Mouse (Mus musculus): ENCODE measurements at regions not wholly inside any gene's neighbourhood (a gene's known extent, or its start where the extent isn't known, plus 50 kb on each side); places are given as distances from the start of the nearest gene placed in this dataset.

- TF ChIP-seq CTCF (IDR thresholded peaks at IDR 0.05; ENCODE audit: borderline replicate concordance, control insufficient read depth, extremely low read depth, insufficient read depth, low read length, poor library complexity) (no peak), POLR2A (IDR thresholded peaks at IDR 0.05; ENCODE audit: control insufficient read depth, extremely low read depth, insufficient read depth, low read length, poor library complexity) (no peak)
- DNase-seq: no peak
Measured at GRCm38 (mm10) chr3:149171766-149172165, 181.4 kb upstream of the Adgrl2 start.

GRCm38 (mm10) chr3:149170191-149170590, 179.8 kb upstream of the Adgrl2 start:
- Histone ChIP-seq H3K27ac (ENCODE audit: control insufficient read depth, insufficient read depth, low read length) (no peak overlapping the region), H3K4me3 (ENCODE audit: control insufficient read depth, insufficient read depth, low read length) (no peak overlapping the region), H3K27me3 (ENCODE audit: control insufficient read depth, insufficient read depth, low read length) (no peaks in the 10 kb centered on the region), H3K36me3 (ENCODE audit: control insufficient read depth, insufficient read depth, low read length) (no peaks in the 10 kb centered on the region), H3K4me1 (replicated peaks; ENCODE audit: control insufficient read depth, insufficient read depth, low read length) (no peaks in the 10 kb centered on the region)
- TF ChIP-seq POLR2A (IDR thresholded peaks at IDR 0.05; ENCODE audit: control insufficient read depth, extremely low read depth, insufficient read depth, low read length, poor library complexity): no peak
- TF ChIP-seq CTCF (IDR thresholded peaks at IDR 0.05; ENCODE audit: borderline replicate concordance, control insufficient read depth, extremely low read depth, insufficient read depth, low read length, poor library complexity): no peak
- WGBS: 95% methylated on average over 7 of the region's 7 CpGs
- DNase-seq: no peak

More at GRCm38 (mm10) chr3:149171766-149172165, 181.4 kb upstream of the Adgrl2 start:
- Histone ChIP-seq H3K27me3 (ENCODE audit: control insufficient read depth, insufficient read depth, low read length) (no peaks in the 10 kb centered on the region), H3K36me3 (ENCODE audit: control insufficient read depth, insufficient read depth, low read length) (no peaks in the 10 kb centered on the region), H3K4me1 (replicated peaks; ENCODE audit: control insufficient read depth, insufficient read depth, low read length) (no peaks in the 10 kb centered on the region), H3K4me3 (ENCODE audit: control insufficient read depth, insufficient read depth, low read length) (no peak overlapping the region), H3K27ac (ENCODE audit: control insufficient read depth, insufficient read depth, low read length) (no peak overlapping the region)
- WGBS: 91% methylated on average over 4 of the region's 4 CpGs

- no peak overlapping the region for H3K4me3 ChIP-seq (ENCODE audit: control insufficient read depth, insufficient read depth, low read length)
- H3K4me1 ChIP-seq (replicated peaks; ENCODE audit: control insufficient read depth, insufficient read depth, low read length): no peaks in the 10 kb centered on the region
- H3K27ac ChIP-seq (ENCODE audit: control insufficient read depth, insufficient read depth, low read length): no peak overlapping the region
- TF ChIP-seq CTCF (IDR thresholded peaks at IDR 0.05; ENCODE audit: borderline replicate concordance, control insufficient read depth, extremely low read depth, insufficient read depth, low read length, poor library complexity) (no peak), POLR2A (IDR thresholded peaks at IDR 0.05; ENCODE audit: control insufficient read depth, extremely low read depth, insufficient read depth, low read length, poor library complexity) (no peak)
- DNase-seq: no peak
- H3K36me3 ChIP-seq (ENCODE audit: control insufficient read depth, insufficient read depth, low read length): no peaks in the 10 kb centered on the region
- H3K27me3 ChIP-seq (ENCODE audit: control insufficient read depth, insufficient read depth, low read length): no peaks in the 10 kb centered on the region
- WGBS: 92% methylated on average over 12 of the region's 12 CpGs
Measured at GRCm38 (mm10) chr3:149169442-149169841, 179.1 kb upstream of the Adgrl2 start.

GRCm38 (mm10) chr3:149167997-149168396, 177.6 kb upstream of the Adgrl2 start:
- H3K36me3 ChIP-seq (ENCODE audit: control insufficient read depth, insufficient read depth, low read length): no peaks in the 10 kb centered on the region
- no peak for DNase-seq
- H3K4me3 ChIP-seq (ENCODE audit: control insufficient read depth, insufficient read depth, low read length): no peak overlapping the region
- no peaks in the 10 kb centered on the region for H3K4me1 ChIP-seq (replicated peaks; ENCODE audit: control insufficient read depth, insufficient read depth, low read length)
- 91% methylated on average over 3 of the region's 3 CpGs for WGBS
- no peaks in the 10 kb centered on the region for H3K27me3 ChIP-seq (ENCODE audit: control insufficient read depth, insufficient read depth, low read length)
- TF ChIP-seq POLR2A (IDR thresholded peaks at IDR 0.05; ENCODE audit: control insufficient read depth, extremely low read depth, insufficient read depth, low read length, poor library complexity): no peak
- no peak for TF ChIP-seq CTCF (IDR thresholded peaks at IDR 0.05; ENCODE audit: borderline replicate concordance, control insufficient read depth, extremely low read depth, insufficient read depth, low read length, poor library complexity)
- H3K27ac ChIP-seq (ENCODE audit: control insufficient read depth, insufficient read depth, low read length): no peak overlapping the region

- TF ChIP-seq CTCF (IDR thresholded peaks at IDR 0.05; ENCODE audit: borderline replicate concordance, control insufficient read depth, extremely low read depth, insufficient read depth, low read length, poor library complexity) (no peak), POLR2A (IDR thresholded peaks at IDR 0.05; ENCODE audit: control insufficient read depth, extremely low read depth, insufficient read depth, low read length, poor library complexity) (no peak)
- Histone ChIP-seq H3K27ac (ENCODE audit: control insufficient read depth, insufficient read depth, low read length) (no peak overlapping the region), H3K4me3 (ENCODE audit: control insufficient read depth, insufficient read depth, low read length) (no peak overlapping the region), H3K4me1 (replicated peaks; ENCODE audit: control insufficient read depth, insufficient read depth, low read length) (no peaks in the 10 kb centered on the region), H3K36me3 (ENCODE audit: control insufficient read depth, insufficient read depth, low read length) (no peaks in the 10 kb centered on the region), H3K27me3 (ENCODE audit: control insufficient read depth, insufficient read depth, low read length) (no peaks in the 10 kb centered on the region)
- WGBS: 95% methylated on average over 4 of the region's 4 CpGs
- DNase-seq: no peak
Measured at GRCm38 (mm10) chr3:149164804-149165203, 174.4 kb upstream of the Adgrl2 start.

GRCm38 (mm10) chr3:149163591-149163990, 173.2 kb upstream of the Adgrl2 start:
- no peak overlapping the region for H3K4me3 ChIP-seq (ENCODE audit: control insufficient read depth, insufficient read depth, low read length)
- H3K4me1 ChIP-seq (replicated peaks; ENCODE audit: control insufficient read depth, insufficient read depth, low read length): no peaks in the 10 kb centered on the region
- no peak overlapping the region for H3K27ac ChIP-seq (ENCODE audit: control insufficient read depth, insufficient read depth, low read length)
- no peak for DNase-seq
- TF ChIP-seq CTCF (IDR thresholded peaks at IDR 0.05; ENCODE audit: borderline replicate concordance, control insufficient read depth, extremely low read depth, insufficient read depth, low read length, poor library complexity) (no peak), POLR2A (IDR thresholded peaks at IDR 0.05; ENCODE audit: control insufficient read depth, extremely low read depth, insufficient read depth, low read length, poor library complexity) (no peak)
- WGBS: 32% methylated on average over 6 of the region's 6 CpGs
- no peaks in the 10 kb centered on the region for H3K36me3 ChIP-seq (ENCODE audit: control insufficient read depth, insufficient read depth, low read length)
- H3K27me3 ChIP-seq (ENCODE audit: control insufficient read depth, insufficient read depth, low read length): no peaks in the 10 kb centered on the region

GRCm38 (mm10) chr3:149160833-149161232, 170.5 kb upstream of the Adgrl2 start:
- Histone ChIP-seq H3K36me3 (ENCODE audit: control insufficient read depth, insufficient read depth, low read length) (no peaks in the 10 kb centered on the region), H3K27ac (ENCODE audit: control insufficient read depth, insufficient read depth, low read length) (no peak overlapping the region), H3K4me1 (replicated peaks; ENCODE audit: control insufficient read depth, insufficient read depth, low read length) (no peaks in the 10 kb centered on the region), H3K27me3 (ENCODE audit: control insufficient read depth, insufficient read depth, low read length) (no peaks in the 10 kb centered on the region), H3K4me3 (ENCODE audit: control insufficient read depth, insufficient read depth, low read length) (no peak overlapping the region)
- DNase-seq: no peak
- TF ChIP-seq POLR2A (IDR thresholded peaks at IDR 0.05; ENCODE audit: control insufficient read depth, extremely low read depth, insufficient read depth, low read length, poor library complexity): no peak
- no peak for TF ChIP-seq CTCF (IDR thresholded peaks at IDR 0.05; ENCODE audit: borderline replicate concordance, control insufficient read depth, extremely low read depth, insufficient read depth, low read length, poor library complexity)
- WGBS: 96% methylated on average over 11 of the region's 11 CpGs

All from thymus, adult 2 months (tissue).